Mouse (Mus musculus): ENCODE measurements around the gene Pter.
A peak's percentile ranks its signal among the peaks of the same experiment; 100 is the strongest.

Gene Pter

DNA sequence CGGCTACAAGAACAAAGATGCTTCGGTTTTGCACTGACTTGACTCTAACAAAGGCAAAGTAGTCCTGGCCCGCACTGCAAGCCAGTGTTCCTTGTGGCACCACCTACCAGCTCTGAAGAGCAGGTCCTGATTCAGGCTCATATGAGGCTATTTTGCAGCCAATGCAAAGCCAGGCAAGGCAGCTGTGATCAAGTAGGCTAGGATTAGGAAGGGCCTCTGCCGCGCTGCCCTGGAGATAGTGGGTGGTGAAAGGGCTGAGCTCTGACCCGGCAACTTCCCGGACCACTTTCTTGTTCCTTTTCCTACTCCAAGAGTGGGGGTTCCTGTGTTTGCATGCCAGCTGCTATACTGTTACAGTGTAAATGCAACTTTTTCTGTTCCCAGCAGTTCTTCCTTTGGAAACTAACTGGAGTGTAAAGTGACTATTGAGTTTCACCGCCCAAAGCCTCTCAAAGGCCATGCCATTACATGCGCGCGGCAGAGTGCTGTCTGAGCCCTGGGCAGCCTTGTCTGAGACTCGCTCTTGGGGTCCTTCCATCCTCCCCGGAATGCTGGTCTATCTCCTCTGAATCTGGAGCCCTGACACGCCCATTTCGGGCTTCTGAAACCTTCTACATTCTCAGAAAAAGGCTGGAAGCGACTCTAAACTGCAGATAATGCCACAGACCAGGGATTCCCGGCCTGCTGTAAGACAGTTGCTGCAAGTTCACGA is 85.6 kb downstream of the Pter start:
- peak; percentile 22 for DNase-seq

DNA sequence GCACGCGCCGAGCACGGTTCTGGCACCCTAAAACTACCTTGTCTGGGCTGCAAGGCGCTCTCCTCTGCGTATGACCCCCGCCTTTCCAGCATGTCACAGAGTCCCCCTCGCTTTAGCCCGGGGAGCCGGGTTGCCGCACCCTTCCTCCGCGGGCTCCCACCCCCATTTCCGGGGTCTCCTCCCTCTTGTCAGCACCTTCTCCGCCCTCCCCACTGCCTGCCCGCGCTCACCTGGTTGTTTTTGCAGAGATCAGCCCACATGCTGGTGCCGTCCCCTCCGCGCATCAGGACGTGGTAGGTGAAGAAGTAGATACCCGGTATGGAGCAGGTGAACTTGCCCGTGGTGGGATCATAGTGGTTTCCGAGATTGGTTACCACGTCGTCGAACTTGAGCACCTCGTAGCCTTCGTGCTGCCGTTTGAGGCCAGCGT is 86.2 kb downstream of the Pter start:
- DNase-seq = no peak

DNA sequence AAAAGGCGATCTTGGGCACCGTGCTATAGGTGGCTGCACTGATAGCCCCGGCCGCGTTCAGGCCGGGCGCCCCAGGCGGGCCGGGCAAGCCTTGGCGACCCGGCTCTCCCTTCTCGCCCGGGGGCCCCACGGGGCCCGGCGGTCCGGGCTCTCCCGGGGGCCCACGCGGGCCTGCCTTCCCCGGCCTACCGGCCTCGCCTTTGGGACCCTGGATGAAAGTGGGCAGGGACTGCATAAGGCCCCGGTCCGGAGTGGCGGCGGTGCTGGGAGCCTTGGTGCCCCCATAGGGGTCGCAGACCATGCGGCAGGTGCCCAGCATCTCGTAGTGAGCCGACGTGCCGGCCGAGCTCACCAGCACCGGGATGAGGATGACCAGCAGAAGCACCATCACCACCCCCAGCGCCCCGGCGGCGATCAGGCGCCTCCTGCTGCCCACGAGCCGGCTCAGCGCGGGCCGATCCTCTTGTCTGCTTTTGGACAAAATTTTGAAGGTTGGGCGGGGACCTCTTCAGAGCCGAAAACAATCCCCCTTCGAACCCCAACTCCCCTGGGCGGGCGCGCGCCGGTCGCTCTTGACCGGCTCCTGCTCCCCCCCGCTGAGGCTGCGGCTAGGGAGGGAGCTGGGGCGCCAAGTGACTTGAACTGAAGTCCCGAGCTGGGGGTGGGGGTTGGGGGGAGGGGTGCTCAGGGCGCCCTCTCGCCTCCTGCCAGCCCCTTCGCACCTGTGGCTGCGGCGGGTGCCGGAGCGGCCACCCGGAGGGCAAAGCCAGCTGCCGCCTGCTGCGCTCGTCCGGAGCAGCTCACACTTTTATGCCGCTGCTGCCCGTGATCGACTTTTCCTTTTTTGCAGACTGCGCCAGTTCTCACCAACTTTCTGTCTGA is 86.9 kb downstream of the Pter start:
- peak; percentile 43 for DNase-seq

DNA sequence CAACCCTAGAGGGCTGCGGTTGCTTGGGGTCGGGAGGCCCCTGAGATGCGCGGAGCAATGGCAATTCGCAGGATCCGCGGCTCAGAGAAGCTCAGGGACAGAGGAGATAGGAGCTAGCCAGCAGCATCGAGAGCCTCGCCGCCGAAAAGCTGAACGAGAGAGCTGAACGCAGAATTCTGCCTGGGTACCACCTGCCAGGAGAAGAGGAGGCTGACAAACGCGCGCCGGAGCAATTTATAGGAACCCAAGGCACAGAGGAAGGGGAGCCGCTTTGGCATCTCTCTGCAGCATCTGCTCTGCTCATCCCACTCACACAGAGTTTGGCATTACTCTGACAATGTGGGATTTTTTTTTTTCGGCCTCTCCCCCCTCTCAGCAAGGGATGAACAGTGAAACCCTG is 87.6 kb downstream of the Pter start, which contains the start of gene C1ql3:
Gene C1ql3 (minus strand): TSS at position 335 of the 400 bp plus-strand sequence.
- no peak for DNase-seq

DNA sequence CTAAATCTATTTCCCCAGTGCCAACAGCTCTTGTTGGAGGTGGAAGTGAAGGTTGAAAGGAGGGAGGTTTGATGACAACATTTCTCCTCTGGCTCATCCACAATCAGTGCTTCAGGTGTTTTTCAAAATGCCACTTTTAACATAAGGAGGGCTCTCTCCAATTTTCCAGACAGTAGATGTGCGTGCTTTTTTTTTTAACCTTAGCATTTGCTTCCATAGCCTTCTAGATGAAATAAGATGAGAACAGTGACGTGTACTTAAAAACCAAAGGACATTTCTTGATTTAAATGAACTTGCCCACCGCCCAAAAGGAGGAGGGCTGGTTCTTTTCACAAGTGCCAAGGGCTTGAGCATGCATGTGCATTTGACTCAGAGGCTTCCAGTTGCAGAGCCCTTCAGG is 88.1 kb downstream of the Pter start:
- DNase-seq = no peak

DNA sequence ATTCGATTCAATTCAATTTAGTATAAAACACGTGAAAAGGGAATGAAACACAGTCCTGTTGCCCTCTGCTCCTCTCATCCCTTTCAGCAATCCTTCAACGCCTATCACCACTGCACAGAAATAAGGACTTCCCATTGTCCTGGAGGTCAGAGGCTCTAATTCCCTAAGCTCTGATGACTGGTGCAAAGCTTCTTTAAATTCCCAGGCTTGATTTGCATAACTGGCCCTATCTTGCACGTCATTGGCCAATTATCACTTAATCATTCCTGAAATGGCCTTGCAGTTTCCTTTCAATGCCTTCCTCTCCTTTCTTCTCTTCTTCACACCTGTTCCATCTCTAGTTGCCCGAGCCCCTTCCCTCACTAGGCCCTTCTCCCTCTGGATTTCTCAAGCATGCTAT is 94.5 kb downstream of the Pter start:
- no peak for DNase-seq

DNA sequence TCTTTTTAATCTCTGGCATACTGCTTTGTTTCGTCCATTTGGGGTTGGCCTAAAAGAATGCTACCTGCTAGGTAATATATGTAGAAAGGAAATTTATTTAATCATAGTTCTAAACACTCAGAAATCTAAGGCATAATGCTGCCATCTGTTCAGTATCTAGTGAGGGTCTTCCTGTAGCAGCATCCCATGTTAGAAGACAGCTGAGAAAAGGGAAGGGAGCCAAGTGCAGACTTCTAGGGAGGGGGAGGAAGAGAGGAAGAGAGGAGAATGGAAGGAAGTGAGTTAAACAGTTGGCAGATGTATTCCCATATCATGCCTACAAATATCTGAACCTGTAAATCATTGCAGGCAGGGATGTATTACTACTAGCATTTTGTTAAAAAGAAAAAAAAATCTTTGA is 95.0 kb downstream of the Pter start:
- no peak for DNase-seq

DNA sequence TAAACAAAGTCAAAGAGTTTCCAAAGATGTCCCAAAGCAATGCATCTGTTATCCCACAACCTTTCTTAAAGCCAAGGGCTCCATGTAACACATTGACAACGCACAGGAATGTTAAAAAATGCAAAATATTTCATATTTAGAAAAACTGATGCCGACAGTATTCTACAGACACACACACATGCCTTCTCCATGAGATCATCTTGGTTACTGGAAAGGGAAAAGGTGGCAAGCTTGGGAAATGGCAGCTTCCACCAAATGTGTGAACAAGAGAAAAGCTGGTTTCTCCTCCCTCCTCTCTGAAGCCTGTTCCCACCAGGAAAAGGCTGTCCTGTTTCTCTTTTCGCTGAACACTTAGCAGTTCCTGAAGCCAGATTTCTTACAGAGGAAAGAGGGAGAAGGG is 114.9 kb downstream of the Pter start:
- DNase-seq = no peak

DNA sequence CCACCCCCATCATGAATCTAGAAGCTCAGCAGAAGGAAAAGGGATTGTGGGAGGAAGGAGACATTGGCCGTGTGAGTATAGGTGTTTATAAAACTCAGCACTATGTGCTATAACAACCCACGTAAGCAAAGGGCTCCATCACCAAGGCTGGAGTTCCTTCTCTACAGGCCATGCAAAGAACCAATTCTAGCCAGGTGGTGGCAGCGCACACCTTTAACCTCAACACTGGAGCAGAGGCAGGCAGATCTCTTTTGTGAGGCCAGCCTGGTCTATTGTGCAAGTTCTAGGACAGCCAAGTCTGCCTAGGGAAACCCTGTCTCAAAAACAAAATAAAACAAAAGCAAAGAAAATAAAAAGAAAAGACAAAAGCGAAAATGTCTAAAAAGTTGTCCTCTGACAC is 115.9 kb downstream of the Pter start:
- DNase-seq = no peak

DNA sequence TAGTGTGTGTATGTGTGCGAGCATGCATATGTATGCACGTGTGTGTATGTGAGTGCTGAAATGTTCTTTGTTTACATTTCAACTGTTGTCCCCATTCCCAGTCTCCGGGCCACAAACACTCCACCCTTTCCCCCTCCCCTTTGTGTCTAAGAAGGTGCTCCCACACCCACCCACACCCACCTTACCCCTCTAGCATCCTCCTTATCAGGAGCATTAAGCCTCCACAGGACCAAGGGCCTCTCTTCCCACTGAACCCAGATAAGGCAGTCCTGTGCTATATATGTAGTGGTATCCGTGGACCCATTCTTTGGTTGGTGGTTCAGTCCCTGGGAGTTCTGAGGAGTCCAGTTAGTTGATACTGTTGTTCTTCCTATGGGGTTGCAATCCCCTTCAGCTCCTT is 120.7 kb downstream of the Pter start:
- DNase-seq = no peak

DNA sequence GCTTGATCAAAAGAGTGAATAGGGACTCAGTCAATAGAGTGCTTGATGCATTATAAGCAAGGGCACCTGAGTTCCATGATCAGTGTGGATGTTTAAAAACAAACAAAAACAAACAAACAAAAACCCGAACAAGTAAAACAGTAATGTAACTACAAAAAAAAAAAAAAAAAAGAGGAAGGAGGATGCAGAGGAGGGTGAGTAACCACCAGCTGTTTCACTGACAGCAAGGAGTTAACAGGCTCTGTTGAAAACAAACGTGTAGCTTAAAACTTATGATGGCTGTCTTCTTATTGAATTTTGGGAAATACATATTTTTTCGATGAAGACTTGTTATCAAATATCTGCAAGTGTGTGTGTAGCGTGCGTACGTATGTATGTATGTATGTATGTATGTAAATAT is 124.8 kb downstream of the Pter start:
- no peak for DNase-seq

Data from kidney, adult 9 months (tissue).